19 mouse cellular contexts compared by ENCODE assay signal in genomic region chr15:99082840-99083239, GRCm38 (mm10). TPM values are rescaled to one million over a fixed set of nuclear protein-coding genes. Genes with fewer than 3 reads are reported as not detected.
"Had no signal": no experiment of that assay in that cellular context is flagged by ENCODE, and none has a peak within 500 bp of the region (broad histone marks: within the 10 kb centered on the region; RNA-seq: fewer than 3 reads in every experiment).

No protein-coding gene starts in this region.

- H3K36me3 ChIP-seq: hindbrain, embryonic 13.5 days had no signal

- H3K9ac ChIP-seq: heart, embryonic 12.5 days; hindbrain, embryonic 13.5 days; intestine, embryonic 15.5 days; limb, embryonic 12.5 days; liver, embryonic 13.5 days; liver, embryonic 15.5 days; liver, postnatal 0 days had no signal

- DNase-seq: gastrocnemius, adult 2 months; gastrocnemius, postnatal 25 days; liver, embryonic 13.5 days had no signal

- ATAC-seq: hindbrain, embryonic 16.5 days; inflammation-experienced regulatory T-cells, adult 6 months; intestine, postnatal 0 days had no signal

- H3K9me3 ChIP-seq: heart, embryonic 10.5 days; heart, embryonic 12.5 days; hindbrain, embryonic 10.5 days; hindbrain, embryonic 13.5 days; intestine, embryonic 15.5 days; limb, embryonic 10.5 days; liver, embryonic 13.5 days; liver, embryonic 15.5 days had no signal

- H3K4me2 ChIP-seq: heart, embryonic 12.5 days; hindbrain, embryonic 13.5 days; limb, embryonic 12.5 days; liver, embryonic 11.5 days; liver, embryonic 13.5 days; liver, embryonic 15.5 days had no signal

- H3K4me3 ChIP-seq: gastrocnemius, adult 2 months; heart, embryonic 10.5 days; heart, embryonic 12.5 days; hindbrain, embryonic 10.5 days; hindbrain, embryonic 13.5 days; intestine, embryonic 15.5 days; layer of hippocampus, adult 2 months; left cerebral cortex, adult 2 months; limb, embryonic 10.5 days; limb, embryonic 12.5 days; liver, embryonic 13.5 days; liver, embryonic 15.5 days had no signal

- H3K27ac ChIP-seq: gastrocnemius, adult 2 months; heart, embryonic 10.5 days; hindbrain, embryonic 10.5 days; hindbrain, embryonic 13.5 days; layer of hippocampus, adult 2 months; left cerebral cortex, adult 2 months; limb, embryonic 10.5 days; limb, embryonic 12.5 days; liver, embryonic 13.5 days; liver, embryonic 15.5 days had no signal

RNA-seq across cellular contexts. Expression of gene C1ql4, which starts 4.8 kb away (rescaled TPM):
- polyA plus RNA-seq: inflammation-experienced regulatory T-cells, adult 6 months; limb, embryonic 12.5 days; limb, embryonic 14.5 days; liver, embryonic 11.5 days; liver, embryonic 13.5 days; liver, embryonic 15.5 days had no signal

RNA-seq across cellular contexts. Expression of gene Dnajc22, which starts 10.1 kb away (rescaled TPM):
- polyA plus RNA-seq: inflammation-experienced regulatory T-cells, adult 6 months had no signal

RNA-seq across cellular contexts. Expression of gene Prph, which starts 27.9 kb away (rescaled TPM):
- polyA plus RNA-seq: inflammation-experienced regulatory T-cells, adult 6 months; limb, embryonic 10.5 days had no signal
